Mouse (Mus musculus) stomach, postnatal 0 days (tissue): ENCODE measurements around the gene Acta1. TPM values are rescaled to one million over a fixed set of nuclear protein-coding genes. Genes with fewer than 3 reads are reported as not detected.

Experiments
- ATAC-seq: fragments of 200-750 bp; cut with Nextera tagmentation; 2 replicates; pipeline ENCODE4 v1.8.0; 2017; ENCODE audit not compliant: low FRiP score, low TSS enrichment
- DNase-seq: peaks from one replicate; pipeline ENCODE4 v3.0.0-alpha.2; 2016; ENCODE audit warnings: low spot score
- H3K27ac ChIP-seq: fragments of 300-500 bp; sonication (generic); replicated peaks from 2 replicates; pipeline ENCODE4 v1.5.1; 2014; ENCODE audit warnings: mild to moderate bottlenecking, control low read depth
- H3K27me3 ChIP-seq: fragments of 300-500 bp; sonication (generic); 2 replicates; pipeline ENCODE4 v1.6.1; 2014; ENCODE audit warnings: low read length; ENCODE audit not compliant: control insufficient read depth, insufficient read depth
- H3K36me3 ChIP-seq: fragments of 300-500 bp; sonication (generic); 2 replicates; pipeline ENCODE4 v1.6.1; 2014; ENCODE audit warnings: low read length, mixed read lengths; ENCODE audit not compliant: control insufficient read depth, insufficient read depth
- H3K4me1 ChIP-seq: fragments of 300-500 bp; sonication (generic); replicated peaks from 2 replicates; pipeline ENCODE4 v1.6.1; 2014; ENCODE audit warnings: antibody characterized with exemption; ENCODE audit not compliant: control insufficient read depth, insufficient read depth
- H3K4me2 ChIP-seq: fragments of 300-500 bp; sonication (generic); replicated peaks from 2 replicates; pipeline ENCODE4 v1.6.1; 2014; ENCODE audit warnings: low read depth, mild to moderate bottlenecking, control low read depth, moderate library complexity
- H3K4me3 ChIP-seq: fragments of 300-500 bp; sonication (generic); 2 replicates; pipeline ENCODE4 v1.5.1; 2014; ENCODE audit warnings: low read depth, low read length, control low read depth
- H3K9ac ChIP-seq: fragments of 300-500 bp; sonication (generic); 2 replicates; pipeline ENCODE4 v1.6.1; 2014; ENCODE audit warnings: mild to moderate bottlenecking, low read length, control low read depth, mixed read lengths
- H3K9me3 ChIP-seq: fragments of 300-500 bp; sonication (generic); 2 replicates; pipeline ENCODE4 v1.6.1; 2016; ENCODE audit warnings: low read length; ENCODE audit not compliant: control insufficient read depth
- CTCF ChIP-seq: IDR thresholded peaks from 2 replicates; pipeline ENCODE4 v1.5.1; 2016; ENCODE audit warnings: antibody characterized with exemption, low read depth, mild to moderate bottlenecking, moderate library complexity
- EP300 ChIP-seq: optimal IDR thresholded peaks from 2 replicates; pipeline ENCODE3; 2016; ENCODE audit warnings: antibody characterized with exemption
- WGBS: fragments of 180-500 bp; shearing (Covaris S2); extraction: QIAGEN DNeasy Blood & Tissue Kit; methylation state at CpG from one replicate; pipeline ENCODE4 v1.1.7; 2014; 5-methylcytosine and 5-hydroxymethylcytosine counted together
- polyA plus RNA-seq: library from polyadenylated mRNA; unstranded; fragments of >200 nt; fragmentation: Nextera tagmentation; extraction: Ambion mirVana; gene quantifications from 2 replicates; pipeline ENCODE4 v1.2.1, GENCODE M21; 2015

Gene Acta1
- polyA plus RNA-seq, 1 experiment from 2014 or later, result 23.1 TPM

DNA sequence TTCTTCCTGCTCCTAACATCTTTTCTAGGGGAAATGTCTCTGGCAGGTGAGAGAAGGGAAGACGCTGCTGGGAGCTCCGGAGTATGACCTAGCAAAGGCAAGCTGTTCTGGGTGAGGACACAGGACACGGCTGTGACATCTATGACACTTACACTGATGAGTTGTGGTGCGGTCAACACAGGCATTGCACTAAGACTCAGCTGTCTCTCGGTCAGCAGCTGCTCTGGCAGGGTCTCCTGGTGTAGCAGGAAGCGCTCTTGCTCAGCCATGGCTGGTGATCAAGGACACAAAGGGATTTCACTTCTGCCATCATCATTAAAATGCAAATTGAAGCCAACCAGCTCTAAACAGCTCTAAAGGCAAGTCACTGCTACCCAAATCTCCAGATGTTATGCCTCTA is 13.1 kb upstream of the Acta1 start:
- DNase-seq (no peak), ATAC-seq (no peak)
- Histone ChIP-seq H3K4me2 (no peak overlapping the region), H3K27ac (no peak overlapping the region), H3K9me3 (no peaks in the 10 kb centered on the region), H3K4me3 (no peak overlapping the region), H3K27me3 (no peaks in the 10 kb centered on the region), H3K36me3 (peaks cover 17% of the 10 kb centered on the region), H3K9ac (no peak overlapping the region), H3K4me1 (no peaks in the 10 kb centered on the region)
- 88% methylated on average over 6 of the region's 6 CpGs for WGBS
- TF ChIP-seq EP300 (no peak), CTCF (no peak)

DNA sequence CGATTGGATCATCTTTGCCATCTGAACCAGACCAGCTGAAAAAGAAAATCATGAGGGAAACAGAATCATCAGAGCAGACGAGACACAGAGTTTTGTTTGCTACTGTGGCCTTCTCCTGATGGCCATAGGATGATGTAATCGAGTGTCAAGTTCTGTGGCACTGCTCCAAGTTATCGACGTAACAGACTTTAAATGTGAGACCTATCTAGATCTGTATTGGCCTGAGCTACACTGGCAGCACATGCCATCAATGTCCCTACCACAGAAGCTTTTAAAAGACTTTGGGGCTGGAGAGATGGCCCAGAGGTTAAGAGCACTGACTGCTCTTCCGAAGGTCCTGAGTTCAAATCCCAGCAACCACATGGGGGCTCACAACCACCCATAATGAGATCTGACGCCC is 8.1 kb upstream of the Acta1 start:
- no peak overlapping the region for H3K4me2 ChIP-seq
- TF ChIP-seq CTCF (no peak), EP300 (no peak)
- H3K9ac ChIP-seq, result no peak overlapping the region
- no peak overlapping the region for H3K27ac ChIP-seq
- no peak for DNase-seq
- no peak for ATAC-seq
- no peaks in the 10 kb centered on the region for H3K27me3 ChIP-seq
- WGBS, result 81% methylated on average over 7 of the region's 7 CpGs
- H3K4me3 ChIP-seq, result no peak overlapping the region
- H3K4me1 ChIP-seq, result no peaks in the 10 kb centered on the region
- no peaks in the 10 kb centered on the region for H3K9me3 ChIP-seq
- H3K36me3 ChIP-seq, result peaks cover 8% of the 10 kb centered on the region; the same call in 1 of the 2 replicates

DNA sequence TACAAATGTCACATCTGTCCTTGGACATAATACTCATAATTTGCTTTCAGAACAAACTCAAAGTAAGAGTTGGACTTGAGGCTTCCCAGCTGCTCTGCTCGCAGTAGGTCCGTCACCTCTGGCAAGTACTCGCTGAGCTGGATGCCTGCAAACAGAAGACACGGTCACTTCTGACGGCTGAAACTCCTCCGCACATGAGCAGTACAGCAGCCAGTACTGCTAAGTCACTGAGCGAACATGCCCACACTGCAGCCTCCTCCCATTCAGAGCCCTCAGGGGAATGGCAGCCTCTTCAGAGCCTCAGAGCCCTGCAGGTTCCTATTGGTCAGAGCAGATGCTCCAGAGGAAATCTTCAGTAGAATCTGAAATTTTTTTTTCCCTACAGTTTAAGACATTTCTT is 4.8 kb upstream of the Acta1 start:
- Histone ChIP-seq H3K27me3 (no peaks in the 10 kb centered on the region), H3K27ac (no peak overlapping the region), H3K36me3 (peaks cover 3% of the 10 kb centered on the region; the same call in 1 of the 2 replicates), H3K9ac (no peak overlapping the region), H3K4me3 (no peak overlapping the region), H3K4me2 (no peak overlapping the region), H3K4me1 (no peaks in the 10 kb centered on the region), H3K9me3 (no peaks in the 10 kb centered on the region)
- no peak for TF ChIP-seq CTCF
- TF ChIP-seq EP300, result no peak
- DNase-seq (no peak), ATAC-seq (no peak)
- 82% methylated on average over 7 of the region's 7 CpGs for WGBS

DNA sequence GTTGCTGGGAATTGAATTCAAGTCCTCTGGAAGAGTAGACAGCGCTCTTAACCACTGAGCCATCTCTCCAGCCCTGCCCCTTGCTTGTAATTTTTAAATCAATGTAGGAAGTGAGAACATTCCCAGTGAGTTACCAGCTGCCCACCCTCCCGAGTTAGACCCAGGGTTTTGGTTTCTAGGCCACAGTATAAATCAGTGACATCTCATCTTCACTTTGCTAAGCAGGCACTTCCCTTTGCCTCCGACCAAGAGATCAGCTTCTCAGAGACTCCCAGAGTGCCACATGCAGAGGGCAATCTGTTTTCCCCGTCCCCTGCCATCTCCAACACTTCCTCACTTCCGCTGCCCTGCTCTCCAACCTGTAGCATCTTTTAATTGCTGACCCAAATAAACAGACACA is 4.0 kb upstream of the Acta1 start:
- H3K4me2 ChIP-seq, result no peak overlapping the region
- no peaks in the 10 kb centered on the region for H3K27me3 ChIP-seq
- H3K9me3 ChIP-seq, result no peaks in the 10 kb centered on the region
- DNase-seq (no peak), ATAC-seq (no peak)
- no peaks in the 10 kb centered on the region for H3K4me1 ChIP-seq
- 87% methylated on average over 5 of the region's 5 CpGs for WGBS
- no peak overlapping the region for H3K9ac ChIP-seq
- TF ChIP-seq CTCF (no peak), EP300 (no peak)
- H3K36me3 ChIP-seq, result peaks cover 3% of the 10 kb centered on the region; the same call in 1 of the 2 replicates
- no peak overlapping the region for H3K27ac ChIP-seq
- no peak overlapping the region for H3K4me3 ChIP-seq

DNA sequence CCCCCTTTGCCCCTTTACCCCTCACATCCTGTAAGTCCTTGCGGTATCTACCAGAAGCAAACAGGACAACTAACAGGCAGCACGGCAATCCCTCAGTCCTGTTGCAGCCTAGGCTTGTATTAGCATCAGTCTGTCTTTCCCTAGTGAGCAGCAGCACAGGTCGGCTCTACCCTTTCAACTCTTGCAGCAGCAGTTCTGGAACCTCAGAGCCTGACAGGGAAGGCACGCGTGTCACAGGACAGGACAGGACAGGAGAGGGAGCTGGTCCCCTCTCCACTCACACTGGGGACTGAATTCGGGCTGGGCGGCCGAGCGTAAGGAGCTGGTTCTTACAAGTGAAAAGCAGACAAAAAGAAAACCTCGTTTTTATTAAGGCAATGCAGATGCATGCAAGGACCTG is 2.2 kb upstream of the Acta1 start:
- Histone ChIP-seq H3K9ac (no peak overlapping the region), H3K4me3 (no peak overlapping the region), H3K27me3 (peaks cover 2% of the 10 kb centered on the region; the same call in 1 of the 2 replicates), H3K9me3 (no peaks in the 10 kb centered on the region), H3K4me2 (no peak overlapping the region), H3K36me3 (peaks cover 2% of the 10 kb centered on the region; the same call in 1 of the 2 replicates), H3K4me1 (no peaks in the 10 kb centered on the region; the same call in 1 of the 2 replicates), H3K27ac (no peak overlapping the region)
- TF ChIP-seq CTCF (no peak), EP300 (no peak)
- DNase-seq (no peak), ATAC-seq (no peak)
- WGBS, result 48% methylated on average over 10 of the region's 10 CpGs

DNA sequence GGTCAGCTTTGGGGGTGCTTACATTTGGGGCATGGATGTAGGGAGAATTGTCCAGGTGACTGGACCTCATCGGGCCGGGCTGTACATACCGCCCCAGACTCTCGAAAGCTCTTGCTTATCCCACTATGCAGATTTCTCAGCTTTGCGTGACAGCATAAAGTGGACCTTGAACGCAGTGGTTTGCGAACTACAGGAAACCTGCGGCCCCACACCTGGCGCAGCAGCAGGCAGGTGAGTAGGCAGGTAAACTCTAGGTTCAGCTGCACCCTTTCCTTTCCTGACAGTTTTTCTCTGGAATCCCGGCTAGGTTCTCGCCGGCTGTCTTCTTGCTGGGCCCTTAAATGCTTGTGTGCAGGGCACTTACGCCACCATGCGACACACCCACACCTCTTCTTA is 1.8 kb upstream of the Acta1 start:
- WGBS, result 44% methylated on average over 13 of the region's 14 CpGs
- DNase-seq, result peak; percentile 36
- TF ChIP-seq EP300, result no peak
- no peak for TF ChIP-seq CTCF
- Histone ChIP-seq H3K27ac (no peak overlapping the region), H3K36me3 (no peaks in the 10 kb centered on the region; the same call in 1 of the 2 replicates), H3K27me3 (peaks cover 6% of the 10 kb centered on the region), H3K4me3 (no peak overlapping the region), H3K9me3 (no peaks in the 10 kb centered on the region), H3K4me2 (no peak overlapping the region), H3K9ac (no peak overlapping the region), H3K4me1 (no peaks in the 10 kb centered on the region; the same call in 1 of the 2 replicates)
- ATAC-seq, result 0 out of 2 replicates have a peak, but pooled peaks have one; percentile 24
